Mouse (Mus musculus) liver, embryonic 14.5 days (tissue): ENCODE measurements around the gene Tspyl4. TPM values are rescaled to one million over a fixed set of nuclear protein-coding genes. Genes with fewer than 3 reads are reported as not detected.

Source experiments
- ATAC-seq: fragments of 200-750 bp; cut with Nextera tagmentation; 2 replicates; pipeline ENCODE4 v1.8.0; 2017; ENCODE audit warnings: moderate number of reproducible peaks, mild to moderate bottlenecking, moderate library complexity; ENCODE audit not compliant: insufficient read depth
- DNase-seq, 3 experiments: peaks; one replicate each; pipeline ENCODE4 v3.0.0-alpha.2; 2012 to 2013; ENCODE audit warnings: low read depth in 3 of 3, low spot score in 3 of 3
- H3K27ac ChIP-seq: fragments of 300-500 bp; sonication (generic); 2 replicates; pipeline ENCODE4 v1.5.1; 2014; ENCODE audit warnings: moderate library complexity, mild to moderate bottlenecking, control low read depth, inconsistent platforms
- H3K27me3 ChIP-seq: fragments of 300-500 bp; sonication (generic); 2 replicates; pipeline ENCODE4 v1.6.1; 2014; ENCODE audit warnings: mild to moderate bottlenecking, low read length, moderate library complexity; ENCODE audit not compliant: control insufficient read depth, insufficient read depth
- H3K36me3 ChIP-seq: fragments of 300-500 bp; sonication (generic); replicated peaks from 2 replicates; pipeline ENCODE4 v1.6.1; 2014; ENCODE audit warnings: low read depth; ENCODE audit not compliant: control insufficient read depth, insufficient read depth
- H3K4me1 ChIP-seq, 2 experiments: fragments of 200-500 bp in 1 of 2; fragments of 300-500 bp in 1 of 2; sonication (generic) in 1 of 2; replicated peaks; 2 replicates each; pipeline ENCODE4 v1.6.1; 2012 to 2014; ENCODE audit warnings: antibody characterized with exemption in 1 of 2, inconsistent platforms in 1 of 2, low read length in 1 of 2; ENCODE audit not compliant: control insufficient read depth in 2 of 2, insufficient read depth in 2 of 2
- H3K4me2 ChIP-seq: fragments of 300-500 bp; sonication (generic); 2 replicates; pipeline ENCODE4 v1.6.1; 2014; ENCODE audit warnings: low read depth, mild to moderate bottlenecking, control low read depth, moderate library complexity
- H3K4me3 ChIP-seq, 2 experiments: fragments of 200-500 bp in 1 of 2; fragments of 300-500 bp in 1 of 2; sonication (generic) in 1 of 2; 2 replicates each; pipeline ENCODE4 v1.5.1; 2012 to 2014; ENCODE audit warnings: low read depth in 2 of 2, low read length in 2 of 2, mild to moderate bottlenecking in 2 of 2, control low read depth in 1 of 2, inconsistent platforms in 1 of 2, moderate library complexity in 1 of 2; ENCODE audit not compliant: insufficient read depth in 1 of 2
- H3K9ac ChIP-seq: fragments of 300-500 bp; sonication (generic); replicated peaks from 2 replicates; pipeline ENCODE4 v1.6.1; 2014; ENCODE audit warnings: mild to moderate bottlenecking, control low read depth, moderate library complexity
- H3K9me3 ChIP-seq: fragments of 300-500 bp; sonication (generic); 2 replicates; pipeline ENCODE4 v1.6.1; 2016; ENCODE audit warnings: low read length, mixed read lengths; ENCODE audit not compliant: control insufficient read depth
- CTCF ChIP-seq: IDR thresholded peaks from 2 replicates; pipeline ENCODE4 v1.5.1; 2016; ENCODE audit warnings: antibody characterized with exemption, low read depth, control low read depth
- EP300 ChIP-seq: IDR thresholded peaks from 2 replicates; pipeline ENCODE4 v1.6.1; 2016; ENCODE audit warnings: antibody characterized with exemption, low read depth
- WGBS: fragments of 180-500 bp; shearing (Covaris S2); extraction: QIAGEN DNeasy Blood & Tissue Kit; methylation state at CpG from one replicate; pipeline ENCODE4 v1.1.7; 2014; ENCODE audit not compliant: insufficient replicate concordance; 5-methylcytosine and 5-hydroxymethylcytosine counted together
- polyA plus RNA-seq, 2 experiments: library from polyadenylated mRNA; depleted of rRNA in 1 of 2; stranded (reverse) in 1 of 2; unstranded in 1 of 2; fragments of >200 nt; fragmentation: Nextera tagmentation in 1 of 2; extraction: Ambion mirVana in 1 of 2; gene quantifications; 2 replicates each; pipeline versions ENCODE4 v1.2.1 to v1.2.3; 2012 to 2014

The Tspyl4 gene
- polyA plus RNA-seq, 2 experiments, result 0.19 to 0.42 TPM

- H3K9me3 ChIP-seq, result no peaks in the 10 kb centered on the region
- H3K4me3 ChIP-seq, result no peak overlapping the region
- no peaks in the 10 kb centered on the region for H3K27me3 ChIP-seq
- no peaks in the 10 kb centered on the region for H3K36me3 ChIP-seq
- ATAC-seq (no peak), DNase-seq (no peak)
- no peak overlapping the region for H3K27ac ChIP-seq
- TF ChIP-seq CTCF (no peak), EP300 (no peak)
- 56% methylated on average over 5 of the region's 5 CpGs for whole genome bisulfite sequencing
- H3K4me2 ChIP-seq, result no peak overlapping the region
- H3K9ac ChIP-seq, result no peak overlapping the region
- H3K4me1 ChIP-seq, result no peaks in the 10 kb centered on the region
These were observed 29.8 kb upstream of the Tspyl4 start for GRCm38 (mm10) chr10:34267312-34268070.

DNA sequence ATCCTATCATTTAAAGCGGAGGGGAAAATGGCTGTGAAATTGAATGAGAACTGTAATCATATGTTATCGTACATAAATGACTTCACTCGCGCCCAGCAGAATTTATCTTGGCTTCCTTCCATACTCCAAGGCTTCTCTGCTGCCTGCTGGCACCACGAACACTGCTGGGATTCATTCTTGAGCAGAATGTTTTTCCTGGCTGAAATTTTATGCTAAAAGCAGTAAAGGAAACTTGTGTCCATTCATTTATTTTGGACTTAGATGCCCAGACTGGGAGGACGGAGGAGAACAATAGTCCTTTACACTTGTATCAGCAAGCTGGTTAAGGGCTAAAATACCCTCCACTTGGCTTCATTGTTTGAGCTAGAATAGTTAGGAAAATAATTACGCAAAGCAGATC is 25.6 kb upstream of the Tspyl4 start:
- Histone ChIP-seq H3K4me3 (no peak overlapping the region), H3K27ac (no peak overlapping the region), H3K27me3 (no peaks in the 10 kb centered on the region), H3K9me3 (no peaks in the 10 kb centered on the region), H3K36me3 (no peaks in the 10 kb centered on the region), H3K9ac (no peak overlapping the region), H3K4me2 (no peak overlapping the region), H3K4me1 (no peaks in the 10 kb centered on the region)
- TF ChIP-seq EP300, result no peak
- TF ChIP-seq CTCF, result no peak
- ATAC-seq, result no peak
- DNase-seq, result no peak
- WGBS, result 66% methylated on average over 7 of the region's 7 CpGs

DNA sequence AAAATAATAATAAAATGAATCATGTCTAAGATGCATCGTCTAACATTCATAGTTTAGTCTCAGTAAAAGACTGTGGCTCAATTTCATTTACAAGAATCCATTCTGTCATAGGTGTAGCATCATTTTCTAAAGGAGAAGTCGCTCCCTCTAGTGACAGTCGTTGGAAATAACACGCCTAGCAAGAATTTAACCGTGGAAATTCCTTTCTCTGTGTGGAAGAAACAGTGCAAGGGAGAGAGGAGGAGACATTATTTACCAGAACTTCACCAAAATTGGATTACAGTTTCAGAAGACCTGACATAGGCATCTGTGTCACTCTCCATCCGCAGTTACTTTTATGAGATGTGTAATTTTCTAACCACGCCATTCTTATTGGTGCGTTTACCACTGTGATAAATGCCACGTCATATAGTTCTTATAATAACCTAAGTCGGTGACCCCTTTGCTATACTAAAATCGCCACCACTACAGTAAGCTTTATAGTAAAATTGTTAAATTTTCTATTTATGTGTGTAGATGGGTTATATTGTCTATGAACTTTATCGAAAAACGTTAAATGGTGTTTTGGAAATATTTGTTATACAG is 16.6 kb upstream of the Tspyl4 start:
- TF ChIP-seq CTCF (peak; percentile 72), EP300 (no peak)
- DNase-seq (peak; percentile 54 to 67 (median 58)), ATAC-seq (no peak)
- no peaks in the 10 kb centered on the region for H3K9me3 ChIP-seq
- 16% methylated on average over 13 of the region's 13 CpGs for WGBS
- peak overlapping the region; percentile 79 to 97 for H3K4me3 ChIP-seq
- H3K36me3 ChIP-seq, result no peaks in the 10 kb centered on the region
- no peak overlapping the region; the same call in 1 of the 2 replicates for H3K9ac ChIP-seq
- H3K27me3 ChIP-seq, result no peaks in the 10 kb centered on the region
- no peak overlapping the region for H3K27ac ChIP-seq
- H3K4me1 ChIP-seq, result peaks cover 10 to 11% of the 10 kb centered on the region in 2 experiments
- peak overlapping the region; percentile 83 for H3K4me2 ChIP-seq

- ATAC-seq (peak; percentile 25; the same call in 1 of the 2 replicates), DNase-seq (peak in 1 of 3 experiments; percentile 37)
- Histone ChIP-seq H3K36me3 (no peaks in the 10 kb centered on the region), H3K27ac (peak overlapping the region; percentile 74), H3K4me2 (peak overlapping the region; percentile 83), H3K9me3 (no peaks in the 10 kb centered on the region), H3K4me3 (peak overlapping the region; percentile 79 to 97), H3K27me3 (no peaks in the 10 kb centered on the region), H3K9ac (peak overlapping the region; percentile 99), H3K4me1 (peaks cover 10 to 11% of the 10 kb centered on the region in 2 experiments)
- WGBS, result 16% methylated on average over 14 of the region's 14 CpGs
- no peak for TF ChIP-seq EP300
- no peak for TF ChIP-seq CTCF
These were observed 15.9 kb upstream of the Tspyl4 start for GRCm38 (mm10) chr10:34281211-34281961.
